Mouse (Mus musculus) right cerebral cortex, postnatal 25 days (tissue): ENCODE results near the gene Mrps27.
"Not testable (repeated sequence)": the region's sequence is repeated elsewhere in the genome, so short reads cannot be mapped to it uniquely, and the experiment has no call there.

ENCODE experiments used
- DNase-seq: peaks from one replicate; pipeline ENCODE4 v3.0.0; 2022

The Mrps27 gene

DNA sequence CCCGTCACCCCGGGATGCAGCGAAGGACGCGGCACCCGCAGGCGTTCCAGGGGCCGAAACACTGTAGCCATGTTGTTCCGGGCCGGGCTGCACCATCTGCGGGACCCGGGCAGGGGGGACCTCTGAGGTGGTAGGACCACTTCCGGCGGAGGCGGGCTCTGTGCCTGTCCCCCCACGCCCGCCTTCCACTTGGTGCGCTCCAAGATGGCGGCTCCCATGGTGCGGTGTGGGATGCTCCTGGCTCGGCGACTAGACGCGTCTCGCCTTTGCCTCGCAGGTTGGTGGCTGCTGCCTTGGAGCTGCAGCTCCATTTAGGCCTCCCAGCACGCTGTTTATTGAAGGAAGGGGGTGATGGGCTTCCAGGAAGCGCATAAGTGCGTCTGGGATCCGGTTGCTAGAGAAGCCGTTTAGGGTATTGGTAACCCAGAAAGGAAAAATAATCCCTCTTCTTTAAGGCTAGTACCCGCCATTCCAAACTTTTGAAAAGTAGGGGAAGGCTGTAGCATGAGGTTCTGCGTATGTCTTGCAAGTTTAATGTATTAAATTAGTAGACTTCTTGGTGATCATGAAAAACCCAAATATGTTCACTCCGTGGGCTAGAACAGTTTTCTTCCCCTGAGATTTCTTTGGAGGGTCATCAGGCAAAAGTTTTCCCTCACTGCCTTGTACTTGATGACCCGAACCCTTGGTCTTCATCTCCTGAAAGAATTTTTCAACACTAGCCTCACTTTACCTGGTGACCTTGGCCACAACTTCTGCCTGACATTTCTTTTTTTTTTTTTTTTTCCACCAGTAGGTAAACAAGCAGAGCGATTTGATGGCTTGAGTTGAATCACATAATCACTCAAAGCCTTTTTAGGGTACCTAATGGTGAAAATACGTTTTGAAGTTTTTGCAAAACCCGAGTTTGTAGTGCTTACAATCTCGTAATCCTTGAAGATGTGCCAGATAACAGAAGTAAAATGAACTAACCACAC lies at the start of gene Mrps27, which contains the start of gene Ptcd2:
Gene Mrps27, plus strand, starts transcription at position 188 of the 977 bp plus-strand sequence.
Gene Ptcd2, minus strand, starts transcription at position 107 of the 977 bp plus-strand sequence.
- peak; percentile 97 for DNase-seq

DNA sequence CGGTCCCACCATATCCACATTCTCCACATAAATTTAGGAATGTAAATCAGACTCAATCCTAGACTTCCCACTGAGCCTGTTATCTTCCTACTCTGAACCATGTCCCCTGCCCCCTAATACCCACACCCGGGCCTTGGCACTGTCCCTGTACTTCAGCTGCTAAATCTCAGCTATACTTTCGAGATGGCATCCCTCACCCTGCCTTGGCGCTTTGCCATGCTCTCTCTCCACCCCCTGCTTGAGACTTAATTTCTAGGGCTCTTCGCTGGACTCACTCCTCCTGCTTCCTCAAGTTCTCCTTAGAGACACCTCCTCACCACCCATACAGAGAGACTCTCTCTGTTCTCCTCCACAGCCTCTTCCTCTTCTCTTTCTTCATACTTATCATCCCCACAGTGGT lies 44.7 kb upstream of the Mrps27 start:
- no peak for DNase-seq

DNA sequence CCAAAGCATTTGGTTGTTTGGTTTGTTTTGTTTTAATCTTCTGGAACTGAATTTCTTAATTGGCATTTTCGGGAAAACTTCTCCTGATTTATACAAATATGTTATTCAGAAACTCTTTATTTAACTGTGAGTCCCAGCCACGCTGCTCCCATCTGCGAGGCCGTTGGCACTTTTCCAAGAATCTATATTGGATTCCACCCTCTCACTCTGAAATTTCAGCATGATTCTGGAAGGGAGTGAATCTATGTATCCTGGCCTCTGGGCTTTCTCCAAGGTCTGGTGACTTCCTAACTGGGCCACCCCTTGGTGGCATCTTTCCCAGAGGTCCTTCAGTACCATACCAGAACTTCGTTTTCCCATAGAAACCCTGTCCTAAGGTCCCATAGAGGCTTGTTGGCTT lies 40.7 kb upstream of the Mrps27 start:
- peak; percentile 55 for DNase-seq

DNA sequence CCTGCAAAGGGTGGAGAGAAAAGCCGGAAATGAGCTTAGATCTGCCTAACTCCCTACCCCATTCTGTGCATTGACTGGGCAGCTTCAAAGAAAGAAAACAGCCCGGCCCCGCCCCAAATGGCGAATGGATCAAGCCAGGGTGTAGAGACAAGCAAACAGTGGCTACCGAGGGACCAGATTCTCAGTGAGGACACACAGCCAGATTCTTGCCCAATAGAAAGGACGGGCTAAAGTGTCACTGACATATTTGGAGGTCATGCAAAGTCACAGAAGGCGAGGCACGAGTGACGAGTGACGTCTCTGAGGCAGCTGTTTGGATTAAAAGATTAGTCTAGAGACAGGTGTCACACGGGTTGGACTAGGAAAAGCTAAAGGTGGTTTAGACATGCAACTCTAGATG lies 40.2 kb upstream of the Mrps27 start:
- DNase-seq, result no peak

DNA sequence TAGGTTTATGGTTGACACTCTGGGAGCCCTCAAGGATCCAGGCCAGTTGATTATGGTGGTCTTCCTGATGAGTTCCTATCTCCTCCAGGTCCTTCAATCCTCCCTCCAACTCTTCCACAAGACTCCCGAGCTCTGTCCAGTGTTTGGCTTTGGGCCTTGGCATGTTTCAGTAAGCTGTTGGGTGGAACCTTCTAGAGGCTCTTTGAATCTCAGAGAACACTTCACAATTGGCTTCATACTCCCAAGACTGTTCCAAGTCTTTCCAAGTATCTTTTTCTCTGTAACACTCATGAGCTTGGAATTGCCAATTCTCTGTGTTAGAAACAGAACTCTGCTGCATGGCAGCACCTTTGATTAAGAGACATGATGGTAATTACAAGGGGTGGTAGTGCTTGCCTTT lies 39.4 kb upstream of the Mrps27 start:
- no peak for DNase-seq

DNA sequence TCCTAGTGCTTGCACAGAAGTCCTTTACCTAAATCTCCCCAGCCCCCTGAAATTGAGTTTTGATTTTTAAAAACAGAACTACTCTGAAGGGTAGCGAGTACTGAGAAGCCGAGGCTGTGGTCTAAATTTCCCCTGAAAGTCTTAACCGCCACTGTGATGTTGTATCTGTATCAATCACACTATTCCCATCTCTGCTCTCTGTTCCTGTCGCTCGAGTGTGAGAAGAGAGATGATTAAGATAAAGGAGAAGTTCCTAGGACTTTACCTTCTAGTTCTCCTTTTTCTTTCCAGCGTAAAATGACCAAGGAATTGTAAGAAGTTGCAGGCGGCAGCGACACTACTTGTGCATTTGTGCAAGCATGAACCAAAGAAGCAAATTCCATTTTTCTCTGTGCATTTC lies 38.4 kb upstream of the Mrps27 start:
- no peak for DNase-seq

DNA sequence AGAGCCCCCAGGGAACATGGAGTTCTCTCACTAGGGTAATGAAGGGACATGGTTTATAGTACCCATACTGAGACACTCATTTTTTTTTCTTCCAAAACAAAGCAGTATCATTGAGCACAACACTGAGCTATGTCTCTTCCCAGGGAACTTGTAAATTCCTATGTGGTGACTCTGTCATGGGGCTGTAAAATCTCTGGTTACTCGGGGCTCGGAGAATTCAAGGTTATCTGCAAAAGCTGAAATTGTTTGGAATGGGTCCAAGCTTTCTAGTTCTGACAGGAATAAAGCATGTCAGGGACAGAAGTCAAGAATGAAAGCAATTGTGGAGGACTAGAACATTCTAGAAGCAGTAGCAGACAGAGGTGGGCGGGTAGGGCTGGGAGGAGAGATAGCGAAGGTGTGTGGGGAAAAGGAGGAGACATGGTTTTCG lies 36.6 kb upstream of the Mrps27 start:
- no peak for DNase-seq

DNA sequence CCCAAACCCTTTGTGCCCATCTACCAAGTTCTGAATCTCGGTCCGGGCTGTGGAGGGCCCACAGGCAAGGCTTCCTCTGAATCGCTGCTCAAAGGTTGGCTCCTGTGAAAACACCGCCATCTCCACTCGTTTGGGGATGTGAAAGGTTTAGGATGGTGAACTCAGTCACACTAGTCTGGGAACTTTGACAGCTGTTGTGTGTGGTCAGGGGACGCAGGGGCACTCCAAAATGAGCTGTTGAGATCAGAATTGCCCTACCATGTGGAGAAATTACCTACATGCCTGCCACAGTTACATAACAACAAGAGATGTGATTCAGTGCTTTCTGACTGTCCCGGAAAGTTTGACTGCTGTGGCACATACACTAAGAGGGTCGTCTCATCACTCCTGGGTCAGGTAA lies 36.2 kb upstream of the Mrps27 start:
- no peak for DNase-seq

DNA sequence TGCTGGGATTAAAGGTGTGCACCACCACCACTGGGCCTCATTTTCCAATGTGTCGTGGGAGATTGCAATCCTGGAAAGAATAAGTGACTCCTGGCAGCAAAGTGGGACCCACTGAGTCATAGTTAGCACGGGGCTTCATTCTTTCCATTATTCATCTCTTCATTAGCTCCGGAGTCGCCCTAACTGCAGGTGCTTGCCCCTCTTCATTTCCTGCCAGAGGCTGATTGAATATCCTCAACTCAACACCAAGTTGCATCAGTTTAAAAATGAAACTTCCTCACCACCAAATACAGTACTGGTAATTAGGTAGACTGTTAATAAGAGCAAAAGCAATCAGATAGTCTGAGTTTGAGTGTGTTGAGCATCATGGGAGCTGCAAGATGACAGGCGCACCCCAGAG lies 30.5 kb upstream of the Mrps27 start:
- no peak for DNase-seq

DNA sequence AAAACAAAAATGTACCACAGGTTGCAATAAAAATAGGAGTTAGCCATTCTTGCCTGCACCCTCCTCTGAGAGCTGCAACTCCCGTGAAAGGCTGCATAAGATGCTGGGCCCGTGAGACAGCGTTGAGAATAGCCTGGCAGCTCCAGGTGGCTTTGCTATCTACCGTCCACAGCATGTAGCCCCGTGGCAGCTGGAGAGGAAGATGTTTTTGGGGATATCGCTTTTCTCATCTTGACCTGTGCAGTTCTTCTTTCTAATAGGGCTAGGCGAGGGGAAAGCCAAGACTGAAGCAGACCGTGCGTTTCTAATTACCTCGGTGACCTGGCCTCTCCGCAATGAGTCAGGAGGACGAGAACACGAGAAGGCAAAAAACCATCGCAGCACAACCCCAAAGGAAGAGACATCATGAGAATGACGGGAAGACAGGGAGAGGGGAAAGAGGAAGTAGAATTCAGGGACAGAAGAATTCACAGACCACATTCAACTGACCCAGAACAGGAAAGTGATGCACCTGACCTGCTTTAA lies 29.9 kb upstream of the Mrps27 start:
- DNase-seq, result no peak

DNA sequence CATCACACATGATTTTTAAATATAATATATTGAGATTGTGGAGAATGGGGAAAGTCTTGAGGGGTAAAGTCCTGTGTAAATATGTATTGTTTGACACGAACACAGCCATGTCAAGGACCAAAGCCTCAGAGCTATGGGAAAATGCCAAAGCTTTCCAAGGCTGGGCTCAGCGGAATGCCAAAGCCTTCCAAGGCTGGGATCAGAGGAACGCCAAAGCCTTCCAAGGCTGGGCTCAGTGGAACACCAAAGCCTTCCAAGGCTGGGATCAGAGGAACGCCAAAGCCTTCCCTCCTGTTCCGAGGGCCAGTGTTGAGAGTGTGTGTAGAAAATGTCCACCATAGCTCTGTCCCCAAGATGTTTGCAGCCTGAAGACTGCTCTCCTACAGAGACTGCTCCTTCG lies 28.2 kb upstream of the Mrps27 start:
- DNase-seq, result no peak

DNA sequence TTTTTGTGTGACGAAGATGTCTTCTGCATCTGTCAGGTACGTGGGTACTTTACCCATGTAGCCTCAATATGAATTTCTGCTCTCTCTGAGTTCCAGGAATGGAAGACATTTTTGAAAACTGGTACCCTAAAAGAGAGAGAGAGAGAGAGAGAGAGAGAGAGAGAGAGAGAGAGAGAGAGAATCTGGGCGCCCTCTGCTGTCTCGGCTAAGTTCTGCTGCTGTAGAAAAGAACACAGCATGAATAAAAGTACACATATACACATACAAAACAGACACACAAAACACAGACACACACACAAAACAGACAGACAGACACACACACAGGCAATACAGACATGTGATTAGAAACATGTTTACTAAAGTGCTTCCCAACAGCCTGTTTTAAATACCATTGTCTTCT lies 27.5 kb upstream of the Mrps27 start:
- DNase-seq, result peak; percentile 33

DNA sequence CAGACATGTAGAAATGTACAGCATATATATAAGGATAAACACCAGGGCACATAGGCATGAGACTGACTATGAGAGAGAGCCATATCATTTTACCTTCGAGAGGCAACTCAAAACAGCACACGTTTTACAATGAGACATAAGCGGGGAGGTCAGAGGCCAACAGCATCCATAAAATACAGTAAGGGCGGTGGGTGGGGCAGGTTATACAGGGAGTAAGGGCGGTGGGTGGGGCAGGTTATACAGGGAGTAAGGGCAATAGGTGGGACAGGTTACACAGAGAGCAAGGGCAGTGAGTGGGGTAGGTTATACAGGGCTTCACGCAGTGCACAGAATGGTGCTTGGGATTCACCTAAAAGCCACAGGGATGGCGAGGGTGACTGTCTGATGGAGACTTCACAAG lies 24.1 kb upstream of the Mrps27 start:
- no peak for DNase-seq

DNA sequence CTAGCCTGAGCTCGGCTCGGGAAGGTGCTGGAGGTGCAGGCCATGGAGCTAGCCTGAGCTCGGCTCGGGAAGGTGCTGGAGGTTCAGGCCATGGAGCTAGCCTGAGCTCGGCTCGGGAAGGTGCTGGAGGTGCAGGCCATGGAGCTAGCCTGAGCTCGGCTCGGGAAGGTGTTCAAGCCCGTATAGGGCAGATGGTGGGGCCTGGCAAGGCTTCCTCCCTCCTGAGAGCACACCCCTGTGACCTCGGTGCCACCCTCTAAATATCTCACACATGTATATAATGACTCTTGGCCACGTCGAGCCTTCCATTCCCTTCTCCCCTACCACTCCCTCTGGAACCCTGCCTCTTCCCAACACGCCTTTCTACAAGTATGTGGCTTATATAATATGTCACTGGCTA lies 21.7 kb upstream of the Mrps27 start:
- DNase-seq, result not testable (repeated sequence)

DNA sequence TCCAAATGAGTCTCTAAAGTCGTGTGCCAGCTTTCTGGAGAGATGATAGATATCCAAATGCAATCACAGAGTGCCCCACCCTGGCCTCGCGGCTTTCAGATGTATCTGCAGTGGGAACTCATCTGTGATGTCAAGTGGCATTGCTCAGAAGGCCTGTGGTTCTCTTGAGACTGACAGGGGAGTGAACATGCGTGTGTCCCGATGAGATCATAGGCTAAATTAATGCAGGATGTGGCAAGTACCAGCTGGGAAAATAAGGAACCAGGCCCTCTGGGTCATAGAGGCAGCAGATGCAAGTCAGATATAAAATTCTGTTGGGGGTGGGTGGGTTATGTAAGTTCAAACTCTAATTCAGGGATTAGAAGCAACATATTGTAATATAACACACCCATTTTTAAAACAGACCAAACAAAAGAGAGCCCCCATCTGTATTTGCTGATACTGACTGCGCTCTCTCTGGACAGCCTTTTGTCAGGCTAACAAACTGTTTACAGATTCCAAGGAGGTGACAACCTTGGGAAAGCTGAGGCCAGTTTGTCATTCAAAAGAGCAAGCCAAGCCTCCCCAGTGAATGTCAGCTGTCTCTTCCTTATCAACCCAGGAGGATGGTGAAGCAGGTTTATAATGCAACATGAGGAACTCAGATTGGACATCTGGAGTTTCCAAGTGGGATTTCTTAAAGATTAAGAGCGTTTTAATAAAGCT lies 20.8 kb upstream of the Mrps27 start:
- DNase-seq, result no peak

DNA sequence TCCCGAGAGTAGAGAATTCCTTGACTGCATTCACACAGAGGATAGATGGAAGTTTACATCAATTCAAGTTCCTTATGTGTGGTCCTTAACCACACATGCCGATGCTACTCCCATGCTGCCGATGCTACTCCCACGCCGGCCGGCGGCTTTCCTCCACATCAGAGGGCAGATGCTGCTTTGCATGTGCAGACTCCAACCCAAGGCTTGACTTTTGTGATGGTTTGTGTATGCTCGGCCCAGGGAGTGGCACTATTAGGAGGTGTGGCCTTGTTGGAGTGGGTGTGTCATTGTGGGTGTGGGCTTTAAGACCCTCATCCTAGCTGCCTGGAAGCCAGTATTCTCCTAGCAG lies 20.3 kb upstream of the Mrps27 start:
- not testable (repeated sequence) for DNase-seq

DNA sequence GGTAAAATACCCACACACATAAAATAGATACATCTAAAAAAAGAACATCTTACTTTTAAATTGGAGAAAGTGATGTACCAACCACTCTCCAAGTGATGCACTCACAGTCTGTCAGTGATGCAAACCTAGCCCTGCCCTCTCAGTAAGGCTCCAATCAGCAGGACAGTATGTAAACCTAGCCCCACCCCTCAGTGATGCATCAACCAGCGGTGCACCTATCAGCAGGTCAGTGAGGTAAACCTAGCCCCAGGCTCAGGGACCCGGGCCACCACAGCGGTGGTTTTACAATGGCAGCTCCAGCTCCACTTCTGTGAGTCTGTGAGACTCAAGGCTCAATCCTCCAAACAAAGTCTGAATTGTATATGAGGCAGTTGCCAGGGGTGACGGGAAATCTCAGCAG lies 13.3 kb upstream of the Mrps27 start:
- DNase-seq, result no peak

DNA sequence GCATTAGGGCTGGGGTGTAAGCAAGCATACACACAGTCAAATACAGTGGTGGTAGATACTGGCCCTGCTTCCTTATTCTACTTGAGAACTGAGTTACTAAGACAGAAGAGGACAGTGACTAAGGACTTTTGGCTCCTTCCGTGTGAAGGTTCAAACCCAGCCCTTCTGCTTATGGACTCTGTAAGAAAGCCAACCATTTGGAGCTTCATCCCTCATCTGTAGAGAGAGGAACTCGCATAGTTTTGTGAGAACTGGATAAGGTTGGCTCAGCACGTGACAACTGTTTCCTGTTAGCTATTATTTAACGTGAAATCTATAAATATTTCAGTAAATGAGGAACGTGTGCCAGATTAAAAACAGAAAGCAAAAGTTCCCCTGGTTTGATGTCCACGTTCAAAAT lies 7.1 kb upstream of the Mrps27 start:
- DNase-seq, result no peak

DNA sequence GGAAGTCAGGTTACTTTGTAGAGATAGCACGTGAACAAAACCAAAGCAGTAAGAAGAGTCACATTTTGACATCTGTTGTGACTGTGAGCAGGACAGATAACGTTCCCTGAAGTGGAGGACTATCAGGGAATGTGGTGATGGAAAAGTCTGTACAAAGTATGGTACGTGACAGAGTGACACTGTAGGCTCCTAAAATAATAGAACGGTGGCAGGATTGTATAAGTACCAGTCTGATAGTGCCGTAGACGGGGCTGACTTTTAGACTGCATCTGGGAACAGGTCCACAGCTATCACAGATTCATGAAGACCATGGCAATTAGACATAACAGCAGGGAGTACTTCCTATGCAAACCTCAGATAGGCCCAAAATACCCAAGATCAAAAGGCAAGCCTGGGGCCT lies 3.1 kb upstream of the Mrps27 start:
- DNase-seq, result no peak

DNA sequence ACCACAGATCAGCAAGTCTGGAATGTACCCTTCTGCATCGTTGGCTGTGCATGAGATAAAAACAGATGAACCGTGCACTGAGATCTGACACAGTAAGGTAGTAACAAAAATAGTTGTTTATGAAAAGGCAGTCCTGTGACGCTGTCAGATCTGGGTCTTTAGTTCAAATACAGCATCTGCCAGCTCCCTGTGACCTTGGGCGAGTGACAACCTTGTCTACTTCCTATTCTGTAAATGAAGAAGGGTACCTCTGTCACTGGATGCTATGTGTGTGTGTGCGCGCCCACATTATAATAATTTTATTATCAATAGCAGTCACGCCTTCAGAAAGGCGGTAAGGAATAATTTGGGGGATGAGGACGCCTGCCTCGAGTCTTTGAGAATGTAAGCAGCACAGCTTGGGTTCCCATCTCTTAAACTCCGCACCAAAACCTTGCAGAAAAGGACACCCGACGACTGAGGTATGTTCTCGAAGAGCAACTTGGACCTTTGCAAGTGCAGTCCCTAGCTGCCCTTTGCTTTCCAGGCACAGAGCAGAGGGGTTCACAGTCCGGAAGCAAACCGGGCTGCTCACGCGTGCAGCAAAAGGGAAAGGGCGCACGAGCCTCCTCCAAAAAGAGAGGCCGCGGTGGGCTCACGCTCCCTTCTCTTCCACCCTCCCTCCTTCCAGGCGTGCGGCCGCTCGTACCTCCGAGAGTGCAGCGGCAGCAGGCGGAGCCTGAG lies 549 bp upstream of the Mrps27 start:
- no peak for DNase-seq

DNA sequence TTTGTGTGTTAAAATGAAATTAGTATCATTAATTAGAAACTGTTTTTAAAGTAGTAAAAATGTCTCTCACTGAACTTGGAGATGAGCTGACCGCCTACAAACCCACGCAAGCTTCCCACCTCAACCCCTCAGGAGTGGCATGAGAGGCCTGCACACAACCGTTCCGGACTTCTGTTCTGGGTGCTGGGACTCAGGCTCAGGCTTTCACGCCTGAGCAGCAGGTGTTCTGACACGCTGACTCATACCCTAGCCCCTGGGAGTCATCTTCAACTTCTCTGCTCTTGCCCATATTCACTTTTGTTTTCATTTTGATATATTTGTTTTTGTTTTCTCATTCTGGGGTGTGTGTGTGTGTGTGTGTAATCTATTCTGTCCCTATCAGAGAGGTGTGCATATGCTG lies 5.4 kb downstream of the Mrps27 start:
- no peak for DNase-seq

DNA sequence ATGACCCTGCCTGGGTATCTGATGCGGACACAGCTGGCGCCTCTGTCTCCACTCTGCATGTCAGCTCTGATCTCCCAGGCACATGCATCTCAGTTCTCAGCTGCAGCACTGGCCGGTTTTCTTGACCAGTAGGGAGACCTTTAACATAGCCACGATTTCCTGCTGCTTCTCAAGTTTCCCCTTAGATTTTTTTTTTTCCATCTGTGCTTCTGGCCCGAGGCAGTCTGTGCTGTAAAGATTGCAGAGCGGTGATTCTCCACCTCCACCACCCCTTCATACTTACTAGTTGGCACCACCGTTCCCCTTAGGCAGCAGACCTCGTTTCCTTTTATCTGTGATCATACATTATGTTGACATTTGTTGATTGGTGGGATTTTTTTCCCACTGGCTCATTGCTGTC lies 6.6 kb downstream of the Mrps27 start:
- DNase-seq, result no peak

DNA sequence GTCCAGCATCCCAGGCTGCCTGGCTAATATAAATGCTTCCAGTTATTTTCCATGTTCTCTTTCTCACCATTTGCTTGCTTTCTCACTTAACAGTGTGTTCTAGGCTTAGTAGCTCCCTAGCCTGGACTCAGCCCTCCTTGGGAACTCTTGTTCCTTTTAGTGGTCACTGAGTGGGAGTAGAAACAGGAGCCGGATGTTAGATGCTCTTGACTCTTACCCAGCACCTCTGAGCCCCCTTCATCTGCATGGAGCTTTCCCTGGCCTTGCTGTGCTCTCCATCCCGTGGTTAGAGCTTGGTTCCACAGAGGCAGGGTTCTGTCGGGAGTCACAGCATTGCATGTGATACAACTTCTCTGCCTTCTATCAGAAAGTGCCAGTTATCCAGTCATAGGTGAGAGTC lies 7.0 kb downstream of the Mrps27 start:
- DNase-seq, result no peak
